Mouse (Mus musculus) erythroblast, adult 5-6 weeks (primary cell): Measurements from ENCODE around the gene Fam207a. TPM values are rescaled to one million over a fixed set of nuclear protein-coding genes. Genes with fewer than 3 reads are reported as not detected.

Experiments used
- total RNA-seq, 2 experiments: library from RNA; stranded (forward) in 1 of 2; stranded (reverse) in 1 of 2; fragments of 150-400 nt in 1 of 2; fragments of 200-764, 138-1000 nt in 1 of 2; gene quantifications; 2 replicates each; pipeline versions ENCODE4 v1.2.3 to v1.2.4; 2015 to 2017; ENCODE audit warnings: low replicate concordance in 2 of 2

Gene Fam207a
- total RNA-seq, 2 experiments from 2014 or later: 4.2 to 12.4 TPM

Other genes starting within 250 kb of the Fam207a start
- not detected in 2 replicates for gene Adarb1, start 97.5 kb downstream of the Fam207a start, total RNA-seq (2015; ENCODE audit: low replicate concordance)
- not detected in 2 replicates for gene Adarb1, start 97.5 kb downstream of the Fam207a start, total RNA-seq (2017; ENCODE audit: low replicate concordance)
- 74.2 and 79.6 TPM in 2 replicates for gene Itgb2, start 14.5 kb upstream of the Fam207a start, total RNA-seq (2015; ENCODE audit: low replicate concordance)
- 51.4 and 55.8 TPM in 2 replicates for gene Itgb2, start 14.5 kb upstream of the Fam207a start, total RNA-seq (2017; ENCODE audit: low replicate concordance)
- 58.8 and 73.6 TPM in 2 replicates for gene Pttg1ip, start 65.9 kb upstream of the Fam207a start, total RNA-seq (2015; ENCODE audit: low replicate concordance)
- 72.6 and 78.0 TPM in 2 replicates for gene Pttg1ip, start 65.9 kb upstream of the Fam207a start, total RNA-seq (2017; ENCODE audit: low replicate concordance)
- gene Sumo3, start 90.3 kb upstream of the Fam207a start, total RNA-seq (2015; ENCODE audit: low replicate concordance): 6.3 and 20.2 TPM in 2 replicates
- gene Sumo3, start 90.3 kb upstream of the Fam207a start, total RNA-seq (2017; ENCODE audit: low replicate concordance): 30.7 and 32.1 TPM in 2 replicates
- gene Gm49325, start 90.4 kb upstream of the Fam207a start, total RNA-seq (2015; ENCODE audit: low replicate concordance): not detected in 2 replicates
- not detected in 2 replicates for gene Gm49325, start 90.4 kb upstream of the Fam207a start, total RNA-seq (2017; ENCODE audit: low replicate concordance)
- 6.1 and 7.5 TPM in 2 replicates for gene Ube2g2, start 106.5 kb upstream of the Fam207a start, total RNA-seq (2015; ENCODE audit: low replicate concordance)
- 10.5 and 14.4 TPM in 2 replicates for gene Ube2g2, start 106.5 kb upstream of the Fam207a start, total RNA-seq (2017; ENCODE audit: low replicate concordance)
- not detected in 2 replicates for gene Tspear, start 170.8 kb upstream of the Fam207a start, total RNA-seq (2015; ENCODE audit: low replicate concordance)
- not detected in 2 replicates for gene Tspear, start 170.8 kb upstream of the Fam207a start, total RNA-seq (2017; ENCODE audit: low replicate concordance)
- not detected in 2 replicates for gene Gm19402, start 175.0 kb upstream of the Fam207a start, total RNA-seq (2015; ENCODE audit: low replicate concordance)
- not detected in 2 replicates for gene Gm19402, start 175.0 kb upstream of the Fam207a start, total RNA-seq (2017; ENCODE audit: low replicate concordance)
- not detected in 2 replicates for gene Gm9508, start 181.4 kb upstream of the Fam207a start, total RNA-seq (2015; ENCODE audit: low replicate concordance)
- not detected in 2 replicates for gene Gm9508, start 181.4 kb upstream of the Fam207a start, total RNA-seq (2017; ENCODE audit: low replicate concordance)
- gene Gm10272, start 190.8 kb upstream of the Fam207a start, total RNA-seq (2015; ENCODE audit: low replicate concordance): not detected in 2 replicates
- not detected in 2 replicates for gene Gm10272, start 190.8 kb upstream of the Fam207a start, total RNA-seq (2017; ENCODE audit: low replicate concordance)
- not detected in 2 replicates for gene Gm10024, start 195.7 kb upstream of the Fam207a start, total RNA-seq (2015; ENCODE audit: low replicate concordance)
- gene Gm10024, start 195.7 kb upstream of the Fam207a start, total RNA-seq (2017; ENCODE audit: low replicate concordance): not detected in 2 replicates
- not detected in 2 replicates for gene Gm10142, start 200.0 kb upstream of the Fam207a start, total RNA-seq (2015; ENCODE audit: low replicate concordance)
- gene Gm10142, start 200.0 kb upstream of the Fam207a start, total RNA-seq (2017; ENCODE audit: low replicate concordance): not detected in 2 replicates
- not detected in 2 replicates for gene Krtap12-1, start 204.8 kb upstream of the Fam207a start, total RNA-seq (2015; ENCODE audit: low replicate concordance)
- gene Krtap12-1, start 204.8 kb upstream of the Fam207a start, total RNA-seq (2017; ENCODE audit: low replicate concordance): not detected in 2 replicates
- not detected in 2 replicates for gene Gm10100, start 210.7 kb upstream of the Fam207a start, total RNA-seq (2015; ENCODE audit: low replicate concordance)
- not detected in 2 replicates for gene Gm10100, start 210.7 kb upstream of the Fam207a start, total RNA-seq (2017; ENCODE audit: low replicate concordance)
- gene Gm18596, start 226.9 kb upstream of the Fam207a start, total RNA-seq (2015; ENCODE audit: low replicate concordance): not detected in 2 replicates
- gene Gm18596, start 226.9 kb upstream of the Fam207a start, total RNA-seq (2017; ENCODE audit: low replicate concordance): not detected in 2 replicates
- gene Gm9736, start 235.6 kb upstream of the Fam207a start, total RNA-seq (2015; ENCODE audit: low replicate concordance): not detected in 2 replicates
- gene Gm9736, start 235.6 kb upstream of the Fam207a start, total RNA-seq (2017; ENCODE audit: low replicate concordance): not detected in 2 replicates
- not detected in 2 replicates for gene Gm3233, start 243.9 kb upstream of the Fam207a start, total RNA-seq (2015; ENCODE audit: low replicate concordance)
- gene Gm3233, start 243.9 kb upstream of the Fam207a start, total RNA-seq (2017; ENCODE audit: low replicate concordance): not detected in 2 replicates